Mouse (Mus musculus): ENCODE results near the gene Antxr1.
A peak's percentile ranks its signal among the peaks of the same experiment; 100 is the strongest.

Gene Antxr1

DNA sequence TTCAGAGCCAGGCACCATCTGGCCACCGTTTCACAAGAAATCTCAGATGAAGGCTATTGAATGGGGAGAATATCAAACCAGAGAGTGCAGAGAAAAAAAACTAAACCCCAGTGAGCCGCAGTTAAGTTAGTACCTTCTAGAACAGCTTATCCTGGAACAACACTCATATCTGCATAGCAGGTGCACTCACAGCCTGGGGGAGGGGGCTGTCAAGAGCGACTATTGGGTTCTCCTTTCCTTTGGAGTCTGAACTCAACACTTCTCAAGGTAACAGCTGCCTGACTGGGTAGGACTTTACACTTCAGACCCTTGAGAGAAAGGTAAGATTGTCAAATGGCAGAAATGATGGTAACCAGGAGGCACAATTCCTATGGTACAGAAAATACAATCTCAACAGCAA is 187.7 kb downstream of the Antxr1 start:
- no peak for DNase-seq (ENCODE audit: extremely low read depth, low read depth, low spot score)

DNA sequence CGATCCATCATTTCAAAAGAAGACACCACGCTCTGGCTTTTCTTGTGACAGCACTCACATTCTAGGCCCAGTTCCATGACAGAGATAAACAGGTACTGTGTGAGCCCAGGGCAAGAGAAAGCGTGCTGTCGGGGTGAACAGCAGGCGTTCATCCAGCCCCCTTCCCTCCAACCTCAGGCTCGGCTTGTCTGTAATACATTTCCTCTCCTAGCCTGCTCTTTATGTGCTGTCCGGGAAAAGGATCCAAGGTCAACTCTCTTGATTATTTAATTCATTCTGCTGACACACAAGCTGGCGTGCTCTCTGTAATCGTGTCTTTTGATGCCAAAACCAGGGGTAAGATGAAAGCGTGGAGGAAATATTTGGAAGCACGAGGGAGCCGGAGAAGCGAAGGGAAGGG is 192.0 kb downstream of the Antxr1 start:
- no peak for DNase-seq (ENCODE audit: extremely low read depth, low read depth, low spot score)

DNA sequence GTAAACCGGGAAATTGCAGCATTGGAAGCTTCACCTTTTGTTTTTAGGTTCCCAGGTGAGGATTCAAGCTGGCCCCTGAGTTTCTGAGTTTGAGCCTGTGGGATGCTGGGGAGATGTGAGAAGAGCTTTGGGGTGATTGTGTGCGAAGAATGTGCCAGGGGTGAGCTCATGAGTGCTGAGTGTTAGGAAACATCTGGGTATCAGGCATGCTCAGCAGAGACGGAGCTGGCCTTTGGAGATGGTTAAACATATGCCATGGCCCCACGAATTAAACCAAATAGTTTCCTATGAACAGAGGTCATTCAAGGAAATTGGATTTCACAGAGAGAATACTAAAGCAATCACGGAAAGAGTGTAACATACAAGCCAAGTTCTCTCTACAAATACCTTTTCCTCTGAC is 193.4 kb downstream of the Antxr1 start:
- no peak for DNase-seq (ENCODE audit: extremely low read depth, low read depth, low spot score)

DNA sequence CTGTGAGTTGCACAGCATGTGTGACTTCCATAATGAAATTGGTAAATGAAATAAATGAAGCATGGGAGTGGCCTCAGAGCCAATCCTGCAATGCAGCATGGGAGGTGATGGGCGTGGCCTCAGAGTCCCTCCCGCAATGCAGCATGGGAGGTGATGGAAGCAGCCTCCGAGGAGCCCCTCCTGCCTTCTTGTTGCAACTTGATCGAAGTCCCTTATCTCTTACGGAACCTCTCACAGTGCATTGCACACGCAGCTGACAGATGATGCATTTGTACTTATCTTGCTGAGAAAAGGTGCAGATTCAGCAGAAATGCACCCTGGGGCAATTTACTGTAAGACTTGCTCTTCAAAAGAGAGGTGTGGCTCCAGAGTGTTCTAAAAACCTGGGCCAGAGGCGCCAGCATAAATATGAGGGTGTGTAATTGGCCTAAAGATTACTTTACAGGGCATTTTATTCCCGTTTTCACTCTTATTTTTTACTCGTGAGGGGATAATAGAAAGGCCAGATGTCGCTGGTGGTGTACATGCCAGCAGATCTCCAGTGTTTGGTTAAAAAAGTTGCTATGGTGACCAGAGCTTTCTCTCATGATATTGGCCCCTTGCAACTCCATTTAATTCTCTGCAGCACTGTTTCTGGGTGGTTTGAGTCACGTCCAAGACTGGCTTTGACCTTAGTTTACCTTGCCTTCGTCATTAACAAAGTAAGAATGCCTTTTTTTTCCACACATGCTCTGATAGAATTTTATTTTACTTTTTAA is 195.6 kb downstream of the Antxr1 start:
- no peak for DNase-seq (ENCODE audit: extremely low read depth, low read depth, low spot score)

DNA sequence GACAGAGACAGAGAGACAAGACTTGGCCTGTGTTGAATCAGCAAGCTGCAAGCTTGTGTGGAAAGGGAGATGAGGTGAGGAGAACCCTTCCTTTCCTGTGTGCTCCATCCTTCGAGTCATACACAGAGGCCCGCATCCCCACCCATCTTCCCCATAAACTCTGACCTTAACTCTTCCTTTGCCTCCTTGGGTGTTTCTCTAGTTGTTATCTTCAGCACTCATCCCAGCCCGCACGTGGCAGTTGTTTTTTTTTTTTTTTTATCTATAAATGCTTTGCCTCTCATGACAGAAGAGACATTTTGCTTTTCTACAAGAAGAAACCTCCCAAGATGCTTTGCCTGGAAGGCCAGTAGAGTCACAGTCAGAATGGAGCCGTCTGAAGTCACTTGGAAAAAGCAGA is 197.1 kb downstream of the Antxr1 start:
- no peak for DNase-seq (ENCODE audit: extremely low read depth, low read depth, low spot score)

DNA sequence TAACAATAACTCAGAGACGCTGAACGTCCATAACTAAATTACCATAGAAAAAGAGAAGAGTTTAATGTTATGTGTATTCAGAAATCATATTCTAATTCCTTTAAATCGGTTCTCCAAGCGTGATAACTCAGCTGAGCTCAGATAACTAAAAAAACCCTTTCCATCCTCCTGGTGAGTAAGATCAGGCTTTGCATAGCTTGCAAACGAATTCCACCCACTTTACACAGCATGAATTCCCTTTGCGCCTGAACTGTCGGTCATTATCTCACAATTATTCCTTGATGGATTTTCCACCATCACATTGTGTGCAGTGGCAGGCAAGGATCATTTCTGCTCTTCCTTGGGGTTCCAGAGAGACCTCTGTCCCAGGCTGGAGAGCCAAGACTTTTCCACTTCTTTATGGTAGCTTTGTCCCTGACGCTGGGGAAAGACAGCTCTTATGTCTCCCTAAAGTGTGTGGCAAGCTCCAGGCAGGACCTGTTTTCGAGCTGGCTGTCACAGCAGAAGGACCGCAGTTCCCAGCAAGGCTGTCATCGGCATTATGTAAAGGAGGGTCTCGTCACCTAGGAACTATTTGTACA is 201.6 kb downstream of the Antxr1 start:
- no peak for DNase-seq (ENCODE audit: extremely low read depth, low read depth, low spot score)

DNA sequence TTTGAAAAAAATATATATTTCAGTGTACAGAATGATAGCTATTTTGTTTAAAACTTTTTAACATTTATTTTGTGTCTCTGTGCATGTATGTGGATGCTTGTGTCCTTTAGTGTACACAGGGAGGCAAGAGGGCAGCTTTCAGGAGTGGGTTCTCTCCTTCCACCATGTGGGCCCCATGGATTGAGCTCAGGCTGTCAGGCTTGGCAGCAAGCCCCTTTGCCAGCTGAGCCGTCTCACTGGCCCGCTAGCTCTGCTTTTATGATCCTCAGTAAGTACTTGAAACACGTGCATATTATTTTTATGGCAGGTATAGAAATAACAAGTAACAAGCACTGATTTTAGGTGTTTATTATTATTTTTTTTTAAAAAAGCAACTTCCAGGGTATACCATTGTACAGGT is 202.1 kb downstream of the Antxr1 start:
- no peak for DNase-seq (ENCODE audit: extremely low read depth, low read depth, low spot score)

DNA sequence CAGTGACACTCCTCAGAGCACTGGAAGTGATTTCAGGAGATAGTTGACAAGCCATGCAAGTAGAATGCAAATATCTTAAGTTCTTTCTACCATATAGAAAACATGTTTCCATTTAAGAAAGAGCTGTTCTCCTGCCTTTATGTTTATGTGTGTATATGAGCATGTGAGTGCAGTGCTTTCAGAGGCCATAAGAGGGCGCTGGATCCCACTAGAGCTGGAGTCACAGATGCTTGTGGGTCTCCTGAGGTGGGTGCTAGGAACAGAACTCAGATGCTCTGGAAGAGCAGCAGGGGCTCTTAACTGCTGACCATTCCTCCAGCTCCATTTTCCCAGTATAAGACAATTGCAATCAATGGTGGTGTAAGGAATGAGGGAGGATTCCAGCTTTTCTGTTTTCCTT is 204.5 kb downstream of the Antxr1 start:
- no peak for DNase-seq (ENCODE audit: extremely low read depth, low read depth, low spot score)

- no peak for DNase-seq (ENCODE audit: extremely low read depth, low read depth, low spot score)
These were observed 205.0 kb downstream of the Antxr1 start for GRCm38 (mm10) chr6:87130628-87131027.

DNA sequence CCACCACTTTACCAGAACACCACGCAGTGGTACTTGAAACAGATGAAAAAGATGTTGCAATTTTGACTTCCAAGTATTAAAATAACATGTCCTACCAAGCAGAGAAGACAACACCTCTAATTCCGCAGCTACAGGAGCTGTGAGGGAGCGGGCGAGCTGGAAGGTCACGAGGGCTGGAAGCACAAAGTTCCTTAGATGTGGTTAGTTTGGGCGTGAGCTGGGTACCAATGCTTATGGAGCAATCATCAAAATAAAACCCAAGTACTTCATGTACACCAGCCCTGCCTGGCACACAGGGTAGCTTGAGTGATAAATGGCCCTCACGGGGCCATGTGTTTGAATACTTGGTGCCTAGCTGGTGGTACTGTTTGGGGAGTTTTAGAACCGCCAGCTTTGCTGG is 205.8 kb downstream of the Antxr1 start:
- peak; percentile 74 for DNase-seq (ENCODE audit: extremely low read depth, low read depth, low spot score)

GRCm38 (mm10) chr6:87127049-87127753 is 208.4 kb downstream of the Antxr1 start:
- no peak for DNase-seq (ENCODE audit: extremely low read depth, low read depth, low spot score)

GRCm38 (mm10) chr6:87123973-87124372 is 211.6 kb downstream of the Antxr1 start:
- DNase-seq (ENCODE audit: extremely low read depth, low read depth, low spot score), result peak; percentile 97

GRCm38 (mm10) chr6:87123406-87123805 is 212.2 kb downstream of the Antxr1 start:
- no peak for DNase-seq (ENCODE audit: extremely low read depth, low read depth, low spot score)

DNA sequence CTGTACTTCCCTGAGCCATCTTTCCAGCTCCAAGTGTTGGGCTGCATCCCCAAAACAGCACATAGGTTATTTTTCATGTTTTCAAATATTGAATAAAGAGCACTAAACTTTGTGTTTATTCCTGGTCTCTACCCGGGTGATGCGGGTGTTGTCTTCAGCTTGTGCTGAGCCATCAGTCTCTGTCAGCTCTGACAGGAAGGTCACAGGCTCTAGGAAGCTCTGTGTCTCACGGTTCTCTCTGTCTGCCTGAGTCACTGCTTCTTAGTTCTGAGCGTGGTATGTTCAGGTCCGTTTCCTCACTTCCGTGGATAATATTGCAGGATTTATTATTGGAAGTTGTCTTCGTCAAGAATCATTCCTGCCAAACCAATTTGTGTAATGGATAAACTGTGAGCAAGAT is 213.7 kb downstream of the Antxr1 start:
- no peak for DNase-seq (ENCODE audit: extremely low read depth, low read depth, low spot score)

DNA sequence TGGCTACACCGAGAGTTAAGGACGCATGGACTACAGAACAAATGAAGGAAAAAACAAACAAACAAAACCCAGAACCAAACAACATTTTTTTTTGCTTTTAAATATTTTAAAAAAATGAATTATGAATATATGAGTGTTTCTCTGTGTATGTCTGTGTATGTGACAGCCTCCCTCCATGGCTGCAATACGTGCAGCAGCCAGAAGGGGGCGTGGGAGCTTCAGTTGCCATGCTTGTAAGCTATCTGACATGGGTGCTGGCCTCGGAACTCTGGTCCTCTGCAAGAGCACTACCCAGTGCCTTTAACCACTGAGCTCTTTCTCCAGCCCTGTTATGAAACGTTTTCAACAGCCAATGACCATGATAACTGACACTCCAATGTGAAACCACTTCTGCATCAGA is 215.0 kb downstream of the Antxr1 start:
- no peak for DNase-seq (ENCODE audit: extremely low read depth, low read depth, low spot score)

DNA sequence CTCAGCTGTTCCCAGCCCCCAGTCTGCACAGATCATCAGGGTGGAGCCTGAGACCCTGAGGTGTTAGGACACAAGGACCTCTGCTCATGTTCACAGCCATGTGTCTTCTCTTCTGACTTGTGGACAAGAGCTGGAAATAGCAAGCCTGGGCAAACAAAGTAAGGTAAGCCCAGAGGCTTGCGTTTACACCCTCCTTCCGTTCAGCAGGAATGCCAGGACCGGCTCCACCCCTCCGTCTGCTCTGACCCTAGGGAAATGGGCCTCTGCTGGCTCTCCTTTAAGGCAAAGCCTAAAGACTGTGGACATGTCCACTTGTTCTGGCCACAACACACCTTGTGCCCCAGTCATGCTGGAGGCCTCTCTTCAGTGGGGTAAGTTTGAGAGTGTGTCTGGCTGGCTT is 215.6 kb downstream of the Antxr1 start:
- DNase-seq (ENCODE audit: extremely low read depth, low read depth, low spot score), result no peak

- DNase-seq (ENCODE audit: extremely low read depth, low read depth, low spot score), result no peak
These were observed 216.4 kb downstream of the Antxr1 start for GRCm38 (mm10) chr6:87119066-87119837.

- DNase-seq (ENCODE audit: extremely low read depth, low read depth, low spot score), result no peak
These were observed 219.0 kb downstream of the Antxr1 start for GRCm38 (mm10) chr6:87116596-87116995.

DNA sequence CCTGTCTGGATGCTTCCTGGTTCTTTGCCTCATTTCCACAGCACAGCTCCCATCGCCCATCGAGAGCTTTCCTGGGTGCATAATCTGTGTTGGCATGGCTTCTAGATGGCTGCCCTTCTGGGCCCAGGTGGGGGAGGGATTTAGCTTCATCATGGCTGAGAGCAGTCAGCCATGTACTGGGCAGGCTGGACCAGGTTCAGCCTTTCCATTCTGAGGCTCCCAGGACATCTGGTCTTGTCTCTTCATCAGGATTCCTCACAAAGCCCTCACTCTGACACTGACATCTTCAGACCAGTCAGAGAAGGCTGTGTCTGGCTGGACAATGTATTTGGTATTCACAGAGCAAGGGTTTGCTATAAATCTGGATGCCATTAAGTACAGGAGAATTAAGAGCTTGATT is 219.6 kb downstream of the Antxr1 start:
- DNase-seq (ENCODE audit: extremely low read depth, low read depth, low spot score), result no peak

DNA sequence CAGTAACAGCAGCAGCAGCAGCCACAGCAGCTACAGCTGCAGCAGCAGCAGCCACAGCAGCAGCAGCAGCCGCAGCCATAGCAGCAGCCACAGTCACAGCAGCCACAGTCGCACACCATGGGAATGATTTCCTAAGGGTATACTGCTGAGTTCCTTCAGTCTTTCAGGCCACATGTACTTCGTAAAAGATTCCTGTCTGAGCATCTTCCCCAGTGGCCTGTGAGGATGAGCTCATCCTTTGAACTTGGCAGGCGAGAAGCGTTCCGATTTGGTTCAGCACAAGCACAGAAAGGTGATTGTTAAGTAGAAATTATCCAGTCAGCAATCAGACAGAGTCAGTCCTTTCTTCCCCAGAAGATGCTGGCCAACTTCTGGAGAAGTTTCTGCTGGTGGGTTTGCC is 223.5 kb downstream of the Antxr1 start:
- DNase-seq (ENCODE audit: extremely low read depth, low read depth, low spot score), result no peak

DNA sequence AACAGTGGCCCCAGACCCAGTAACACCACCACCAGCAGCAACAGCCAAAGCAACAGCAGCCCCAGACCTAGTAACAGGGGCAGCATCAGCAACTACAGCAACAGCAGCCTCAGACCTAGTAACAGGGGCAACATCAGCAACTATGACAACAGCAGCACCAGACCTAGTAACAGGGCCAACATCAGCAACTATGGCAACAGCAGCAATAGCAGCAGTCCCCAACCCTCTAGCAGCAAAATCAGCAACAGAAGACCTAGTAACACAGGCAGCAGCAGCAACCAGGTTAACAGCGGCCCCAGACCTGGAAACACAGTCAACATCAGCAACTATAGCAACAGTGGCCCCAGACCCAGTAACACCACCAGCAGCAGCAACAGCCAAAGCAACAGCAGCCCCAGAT is 224.1 kb downstream of the Antxr1 start:
- no peak for DNase-seq (ENCODE audit: extremely low read depth, low read depth, low spot score)

Measured in fat pad, adult 2 months (tissue).